Mouse (Mus musculus): ENCODE results near the gene Phlpp1.

Gene Phlpp1

DNA sequence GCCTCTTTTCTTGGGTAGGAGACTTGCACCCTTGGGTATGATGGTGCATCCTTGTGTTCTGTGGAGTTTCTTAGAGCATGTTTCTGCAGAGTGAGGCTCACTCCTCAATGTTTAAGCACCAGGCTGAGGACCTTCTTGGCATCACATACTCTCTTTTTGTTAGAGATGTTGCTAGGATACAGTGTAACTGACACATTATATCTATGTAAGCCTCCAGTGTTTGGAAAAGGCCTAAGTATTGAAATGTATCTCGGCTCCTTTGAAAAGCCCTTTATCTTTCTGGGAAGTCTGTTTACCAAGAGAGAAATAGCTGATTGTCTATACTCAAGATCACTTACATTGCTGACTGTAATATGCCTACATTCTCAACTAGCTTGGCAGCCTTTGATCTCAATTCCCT is 208.9 kb downstream of the Phlpp1 start:
- no peak for DNase-seq (ENCODE audit: low read depth, low spot score)

DNA sequence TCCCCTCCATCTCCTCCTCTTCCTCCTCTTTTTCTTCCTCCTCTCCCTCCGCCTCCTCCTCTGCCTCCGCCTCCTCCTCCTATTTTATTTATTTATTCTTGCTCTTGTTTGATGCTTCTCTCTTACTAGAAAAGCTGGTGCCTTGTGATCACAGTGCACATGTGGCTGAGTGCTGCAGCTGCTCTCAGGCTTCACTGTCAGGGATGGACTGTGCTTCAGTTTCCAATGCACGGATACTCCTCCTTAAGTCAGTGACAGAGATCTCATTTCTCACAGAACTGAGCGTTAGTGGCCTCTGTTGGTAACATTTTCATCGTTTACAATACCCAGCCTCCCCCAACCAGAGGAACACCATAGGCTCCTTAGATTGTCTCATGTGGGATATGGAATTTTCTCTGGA is 215.0 kb downstream of the Phlpp1 start:
- DNase-seq (ENCODE audit: low read depth, low spot score): no peak

DNA sequence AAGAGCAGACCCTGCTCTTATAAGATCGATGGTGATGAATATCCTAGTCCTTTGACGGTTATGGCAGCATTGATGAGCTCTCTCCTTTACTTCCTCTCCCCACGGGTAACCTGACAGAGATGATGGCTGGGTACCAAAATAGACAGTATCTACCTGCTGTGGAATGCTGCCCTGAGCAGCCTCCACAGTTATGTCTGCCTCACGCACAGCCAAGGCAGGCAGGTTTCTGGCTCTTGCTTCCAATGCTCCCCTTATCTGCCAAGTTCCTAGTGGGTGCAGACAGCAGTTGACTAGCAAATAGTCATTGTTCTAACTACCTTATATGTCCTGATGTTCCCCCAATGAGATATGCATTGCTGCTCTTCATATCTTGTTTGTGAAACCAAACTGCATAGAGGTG is 215.7 kb downstream of the Phlpp1 start:
- no peak for DNase-seq (ENCODE audit: low read depth, low spot score)

DNA sequence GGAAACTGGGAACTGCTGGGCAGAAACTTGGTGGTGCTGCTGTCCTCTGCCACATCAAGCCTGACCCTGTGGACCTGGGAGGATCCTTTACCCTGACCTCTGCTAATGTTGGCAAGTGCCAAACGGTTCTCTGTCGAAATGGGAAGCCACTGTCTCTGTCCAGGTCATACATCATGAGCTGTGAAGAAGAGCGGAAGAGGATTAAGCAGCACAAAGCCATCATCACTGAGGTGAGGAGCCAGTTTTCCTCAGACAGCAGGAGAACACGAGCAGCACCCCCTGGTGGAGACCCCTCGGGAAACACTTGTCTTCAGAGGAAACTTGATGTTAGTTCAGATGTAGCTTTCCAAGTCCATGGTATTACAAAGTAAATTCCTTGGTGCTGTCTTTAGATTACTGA is 218.1 kb downstream of the Phlpp1 start:
- DNase-seq (ENCODE audit: low read depth, low spot score): peak; percentile 83

DNA sequence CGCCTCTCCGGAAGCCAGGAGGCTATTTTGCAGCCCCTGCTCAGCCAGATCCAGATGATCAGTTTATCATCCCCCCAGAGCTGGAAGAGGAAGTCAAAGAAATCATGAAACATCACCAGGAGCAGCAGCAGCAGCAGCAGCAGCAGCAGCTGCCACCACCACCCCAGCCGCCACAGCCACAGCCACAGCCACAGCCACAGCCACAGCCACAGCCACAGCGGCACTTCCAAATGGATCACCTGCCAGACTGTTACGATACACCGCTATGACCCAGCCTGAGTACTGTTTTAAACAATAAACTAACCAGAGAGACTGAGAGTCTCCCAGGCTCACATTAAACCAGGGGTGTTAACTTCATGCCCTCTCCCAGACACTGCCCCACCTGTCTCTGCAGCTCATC is 221.5 kb downstream of the Phlpp1 start:
- DNase-seq (ENCODE audit: low read depth, low spot score): no peak

DNA sequence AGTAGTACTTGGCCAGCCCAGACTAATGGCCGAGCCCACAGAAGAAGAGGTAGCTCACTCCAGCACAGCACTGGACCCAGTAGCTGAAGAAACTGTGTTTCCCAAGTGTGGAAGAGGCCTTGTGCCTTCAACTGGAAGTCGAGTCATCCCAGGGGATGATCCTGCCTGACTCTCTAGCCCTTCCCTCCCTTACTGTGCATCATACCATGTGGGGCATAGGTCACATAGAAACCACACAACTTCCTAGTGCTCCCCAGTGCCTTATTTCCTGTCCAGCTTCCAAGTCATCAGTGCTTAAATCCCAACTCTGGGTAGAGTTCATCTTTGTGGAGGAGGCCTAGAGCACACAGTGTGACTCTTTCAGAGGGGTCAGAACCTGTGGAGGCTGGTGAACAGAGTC is 223.1 kb downstream of the Phlpp1 start:
- no peak for DNase-seq (ENCODE audit: low read depth, low spot score)

DNA sequence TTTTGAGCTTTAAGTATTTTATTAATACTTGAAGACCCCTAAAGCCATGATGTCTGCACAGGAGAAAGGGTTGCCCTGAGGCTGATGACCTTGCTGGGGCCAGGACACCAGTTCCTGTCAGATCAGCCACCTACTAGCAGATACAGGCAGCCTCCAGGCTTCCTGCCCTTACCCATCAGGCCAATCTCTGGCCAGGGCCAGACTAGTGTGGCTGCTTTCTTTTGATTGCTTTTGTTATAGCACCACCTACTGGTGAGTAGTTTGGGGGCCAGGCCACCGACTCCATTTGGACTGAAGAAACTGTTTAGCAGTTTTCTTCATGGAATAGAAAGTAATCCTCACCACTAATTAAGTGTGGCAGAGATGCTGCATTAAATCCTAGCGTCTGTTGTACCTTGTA is 223.9 kb downstream of the Phlpp1 start:
- DNase-seq (ENCODE audit: low read depth, low spot score): peak; percentile 79

DNA sequence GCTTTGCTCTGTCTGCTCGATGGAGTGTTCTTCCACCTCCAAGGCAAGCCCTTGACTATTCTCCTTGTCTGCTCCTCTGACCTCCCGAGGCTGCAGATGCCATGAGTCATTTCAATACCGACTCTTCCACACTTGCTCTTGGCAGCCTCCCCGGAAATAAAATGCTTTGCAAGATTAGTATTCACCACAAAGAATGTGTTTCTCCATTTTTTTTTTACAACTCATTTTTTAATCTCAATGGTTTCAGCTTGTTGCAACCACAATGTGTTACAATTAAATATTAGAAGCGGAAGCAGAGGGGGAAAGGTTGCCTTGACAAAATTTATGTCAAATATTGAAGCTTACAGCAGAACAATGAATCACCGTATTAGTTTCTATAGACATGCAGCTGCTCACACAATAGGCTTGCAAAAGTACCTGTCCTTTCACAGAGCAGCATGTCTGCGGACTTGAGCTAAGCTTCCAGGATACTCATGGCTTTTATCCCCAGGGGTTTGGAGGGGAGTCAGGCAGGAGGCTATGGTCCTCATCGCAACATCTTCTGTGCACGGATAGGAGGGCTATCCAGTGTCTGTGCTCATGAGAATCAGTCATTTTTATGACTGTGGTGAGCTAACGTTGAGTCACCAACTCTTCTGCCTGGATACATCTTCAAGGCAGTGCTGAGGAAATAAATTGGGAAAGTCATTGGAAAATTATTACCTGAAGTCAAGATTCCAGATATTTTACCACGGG is 229.5 kb downstream of the Phlpp1 start:
- no peak for DNase-seq (ENCODE audit: low read depth, low spot score)

DNA sequence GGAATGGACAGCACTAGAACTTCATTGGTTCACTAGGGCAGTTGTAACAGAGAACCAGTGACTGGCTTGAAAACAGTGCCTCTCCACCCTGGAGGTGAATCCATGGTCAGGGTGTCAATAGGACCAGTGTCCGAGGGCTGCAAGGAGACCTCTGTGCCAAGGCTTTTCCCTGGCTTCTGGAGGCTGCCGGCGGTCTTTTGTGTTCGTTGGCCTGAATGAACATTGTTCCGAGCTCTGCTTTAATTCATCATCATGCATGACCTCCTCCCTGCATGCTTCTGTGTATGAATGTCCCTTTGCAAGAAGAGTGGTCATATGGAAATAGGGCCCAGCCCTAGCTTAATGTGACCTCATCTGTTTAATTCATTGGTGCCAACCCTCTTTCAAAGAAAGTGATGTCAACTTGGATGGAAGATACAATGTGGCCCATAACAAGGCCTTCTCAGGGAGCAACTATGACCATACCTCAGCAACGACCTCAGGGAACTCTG is 231.5 kb downstream of the Phlpp1 start:
- DNase-seq (ENCODE audit: low read depth, low spot score): no peak

DNA sequence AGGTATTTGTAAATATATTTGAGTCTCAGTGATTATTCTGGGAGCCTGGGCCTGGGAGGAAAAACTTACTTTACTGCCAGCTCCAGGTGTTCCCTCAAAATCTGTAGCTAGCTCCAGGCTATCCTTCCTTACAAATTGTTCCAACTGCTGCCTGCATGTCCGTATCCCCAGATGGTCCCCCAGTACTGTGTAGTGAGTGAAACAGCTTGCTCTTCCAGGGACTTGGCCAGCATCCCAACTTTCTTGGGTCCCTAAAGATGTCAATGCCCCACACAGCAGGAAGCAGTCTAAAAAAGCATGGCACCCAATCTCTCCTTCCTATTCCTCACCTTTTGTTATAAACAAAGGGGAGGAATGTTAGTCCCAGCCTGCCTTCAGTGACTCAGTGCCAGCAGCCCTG is 235.3 kb downstream of the Phlpp1 start:
- DNase-seq (ENCODE audit: low read depth, low spot score): no peak

DNA sequence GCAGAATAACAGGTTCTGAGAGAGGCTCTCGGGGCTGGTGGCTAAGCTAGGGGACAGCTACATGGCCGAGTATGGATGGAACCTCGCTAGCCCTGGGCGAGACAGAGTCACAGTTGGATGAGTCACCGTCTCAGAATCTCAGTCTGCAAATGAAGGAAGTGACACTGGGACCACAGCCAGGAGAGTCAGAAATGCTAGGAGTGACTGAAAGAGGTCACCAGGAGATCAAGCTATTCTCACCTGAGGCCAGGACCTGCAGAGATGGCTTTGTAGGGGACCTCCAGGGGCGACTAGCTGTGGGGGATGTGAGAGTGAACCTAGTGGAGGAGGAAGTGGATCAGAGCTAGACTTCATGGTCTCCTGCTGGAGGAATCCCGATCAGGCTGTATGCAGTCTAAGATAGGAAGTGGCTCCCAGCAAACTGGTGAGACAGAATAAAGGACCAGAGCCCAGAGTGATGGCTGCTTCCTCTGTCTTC is 236.4 kb downstream of the Phlpp1 start:
- DNase-seq (ENCODE audit: low read depth, low spot score): no peak

DNA sequence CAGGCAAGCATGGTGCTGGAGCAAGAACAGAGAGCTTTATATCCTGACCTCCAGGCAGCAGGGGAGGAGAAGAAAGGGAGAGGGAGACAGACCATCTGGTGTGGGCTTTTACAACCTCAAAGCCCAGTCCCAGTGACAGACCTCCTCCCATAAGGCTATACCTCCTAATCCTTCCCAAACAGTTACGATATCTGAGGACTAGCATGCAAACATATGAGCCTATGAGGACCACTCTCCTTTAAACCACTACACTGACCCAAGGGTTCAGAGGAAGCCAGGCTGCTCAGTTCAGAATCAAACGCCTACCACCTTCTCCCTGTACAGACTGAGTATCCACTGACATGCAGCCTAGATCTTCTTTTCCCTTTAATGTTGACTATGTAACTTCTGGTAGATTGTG is 239.3 kb downstream of the Phlpp1 start:
- no peak for DNase-seq (ENCODE audit: low read depth, low spot score)

DNA sequence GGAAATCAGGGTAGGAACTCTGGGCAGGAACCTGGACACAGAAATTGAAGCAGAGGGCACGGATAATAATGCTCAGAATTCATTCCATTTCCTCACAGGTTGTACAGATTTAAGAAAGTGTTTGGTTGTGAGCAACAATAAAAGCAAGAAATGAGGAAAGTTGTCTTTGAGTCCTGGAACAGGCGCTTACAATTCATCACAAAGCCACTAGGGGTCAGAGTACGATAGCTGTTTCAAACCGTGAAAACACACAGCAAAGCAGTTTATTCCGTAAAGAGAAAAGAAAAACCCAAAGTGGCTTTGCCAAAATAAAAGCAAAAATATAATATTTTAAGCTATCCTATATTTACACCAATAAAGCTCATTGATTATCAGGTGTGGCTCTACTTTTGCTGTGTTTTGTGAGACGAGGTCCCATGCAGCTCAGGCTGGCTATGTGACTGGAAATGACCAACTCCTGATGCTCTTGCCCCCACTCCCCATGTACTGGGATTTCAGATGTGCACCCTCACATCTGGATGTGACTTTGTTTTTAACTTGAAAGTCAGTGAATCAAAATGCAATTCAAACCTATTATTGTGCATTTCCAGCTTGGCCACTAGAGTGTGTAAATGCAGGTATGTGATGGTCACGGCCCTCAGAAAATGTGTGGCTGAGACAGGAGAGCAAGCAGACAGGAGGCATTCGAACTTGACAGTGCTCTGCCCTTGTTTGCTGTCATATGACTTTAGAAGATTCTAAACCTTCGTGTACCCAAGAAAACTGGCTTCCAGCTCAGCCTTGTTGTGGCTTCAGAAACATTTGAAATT is 253.8 kb downstream of the Phlpp1 start:
- peak; percentile 79 for DNase-seq (ENCODE audit: low read depth, low spot score)

DNA sequence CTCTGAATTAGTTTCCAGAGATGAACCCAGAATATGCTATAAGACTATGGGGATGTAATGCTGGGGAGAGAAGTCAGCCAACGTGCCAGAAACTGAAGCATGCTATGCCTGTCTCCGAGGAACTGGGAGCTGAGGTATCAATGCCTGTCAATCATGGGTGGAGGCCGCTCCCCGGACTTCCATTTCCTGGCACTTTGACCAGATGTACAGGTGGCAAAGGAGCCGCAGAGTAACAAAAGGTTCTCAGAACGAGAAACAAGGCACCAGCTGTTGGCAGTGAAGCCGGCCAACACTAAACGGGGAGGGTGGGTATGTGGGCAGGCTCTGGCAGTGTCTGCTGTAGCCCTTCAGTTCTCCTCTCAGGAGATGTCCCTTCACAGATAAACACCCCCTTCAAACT is 256.6 kb downstream of the Phlpp1 start:
- no peak for DNase-seq (ENCODE audit: low read depth, low spot score)

DNA sequence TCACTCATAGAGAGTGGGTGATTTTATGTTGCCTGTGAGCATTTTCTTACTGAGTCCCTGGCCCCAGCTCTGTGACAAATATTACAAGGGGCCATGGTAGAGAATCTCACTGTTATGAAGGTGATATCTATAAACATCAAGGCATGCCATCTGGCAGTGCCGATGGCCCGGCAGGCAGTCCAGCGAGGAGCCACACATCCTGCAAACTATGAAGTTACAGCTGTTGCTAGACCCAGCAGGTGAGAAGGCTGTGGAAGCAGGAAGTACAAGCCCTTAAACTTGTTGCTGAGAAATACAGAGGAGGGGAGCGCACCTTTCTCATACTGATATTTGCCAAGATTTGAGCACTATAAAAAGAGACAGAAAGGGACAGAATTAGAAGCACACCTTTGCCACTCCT is 257.0 kb downstream of the Phlpp1 start:
- no peak for DNase-seq (ENCODE audit: low read depth, low spot score)

DNA sequence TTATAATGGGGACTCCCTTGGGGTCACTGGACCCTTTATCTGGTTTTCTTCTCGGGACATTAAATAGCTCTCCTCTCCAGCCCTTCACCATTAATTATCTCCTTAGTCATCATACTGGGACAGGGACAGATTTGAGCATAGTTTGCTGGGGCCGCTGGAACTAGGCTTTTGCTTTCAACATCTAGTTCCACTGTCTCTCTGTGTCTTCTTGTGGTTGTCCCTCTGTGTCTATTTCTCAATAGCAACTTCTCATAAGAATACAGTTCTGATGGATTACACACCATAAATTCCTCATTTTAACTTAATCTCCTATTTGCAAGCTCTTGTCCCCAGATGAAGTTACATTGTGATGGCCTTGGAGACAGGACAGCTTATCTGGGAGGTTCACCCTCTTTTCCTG is 262.0 kb downstream of the Phlpp1 start:
- DNase-seq (ENCODE audit: low read depth, low spot score): no peak
